Mouse (Mus musculus) hindbrain, embryonic 14.5 days (tissue): ENCODE measurements around the gene Prss35. TPM values are rescaled to one million over a fixed set of nuclear protein-coding genes. Genes with fewer than 3 reads are reported as not detected.

Experiments used
- ATAC-seq: fragments of 200-750 bp; cut with Nextera tagmentation; 2 replicates; pipeline ENCODE4 v1.8.0; 2017; ENCODE audit warnings: moderate number of reproducible peaks, mild to moderate bottlenecking, moderate TSS enrichment, moderate library complexity; ENCODE audit not compliant: low FRiP score
- DNase-seq: peaks from one replicate; pipeline ENCODE4 v3.0.0-alpha.2; 2015; ENCODE audit warnings: low spot score
- H3K27ac ChIP-seq: fragments of 300-500 bp; sonication (generic); 2 replicates; pipeline ENCODE4 v1.5.1; 2014; ENCODE audit warnings: mild to moderate bottlenecking, moderate library complexity
- H3K27me3 ChIP-seq: fragments of 300-500 bp; sonication (generic); 2 replicates; pipeline ENCODE4 v1.6.1; 2014; ENCODE audit warnings: mild to moderate bottlenecking, low read length, mixed read lengths; ENCODE audit not compliant: control insufficient read depth, insufficient read depth
- H3K36me3 ChIP-seq: fragments of 300-500 bp; sonication (generic); replicated peaks from 2 replicates; pipeline ENCODE4 v1.6.1; 2014; ENCODE audit not compliant: control insufficient read depth, insufficient read depth
- H3K4me1 ChIP-seq: fragments of 300-500 bp; sonication (generic); replicated peaks from 2 replicates; pipeline ENCODE4 v1.6.1; 2014; ENCODE audit warnings: antibody characterized with exemption, low read length, mixed read lengths; ENCODE audit not compliant: control insufficient read depth, insufficient read depth
- H3K4me2 ChIP-seq: fragments of 300-500 bp; sonication (generic); replicated peaks from 2 replicates; pipeline ENCODE4 v1.6.1; 2014; ENCODE audit warnings: mild to moderate bottlenecking, moderate library complexity
- H3K4me3 ChIP-seq: fragments of 300-500 bp; sonication (generic); replicated peaks from 2 replicates; pipeline ENCODE4 v1.5.1; 2014; ENCODE audit warnings: mild to moderate bottlenecking, low read length
- H3K9ac ChIP-seq: fragments of 300-500 bp; sonication (generic); 2 replicates; pipeline ENCODE4 v1.6.1; 2014
- H3K9me3 ChIP-seq: fragments of 300-500 bp; sonication (generic); 2 replicates; pipeline ENCODE4 v1.6.1; 2016; ENCODE audit warnings: low read length; ENCODE audit not compliant: control insufficient read depth
- WGBS: fragments of 180-500 bp; shearing (Covaris S2); extraction: QIAGEN DNeasy Blood & Tissue Kit; methylation state at CpG from one replicate; pipeline ENCODE4 v1.1.7; 2014; 5-methylcytosine and 5-hydroxymethylcytosine counted together
- polyA plus RNA-seq: library from polyadenylated mRNA; unstranded; fragments of >200 nt; fragmentation: Nextera tagmentation; extraction: Ambion mirVana; gene quantifications from 2 replicates; pipeline ENCODE4 v1.2.1, GENCODE M21; 2014

Prss35 gene
- polyA plus RNA-seq, 1 experiment from 2014 or later: 6.6 TPM

DNA sequence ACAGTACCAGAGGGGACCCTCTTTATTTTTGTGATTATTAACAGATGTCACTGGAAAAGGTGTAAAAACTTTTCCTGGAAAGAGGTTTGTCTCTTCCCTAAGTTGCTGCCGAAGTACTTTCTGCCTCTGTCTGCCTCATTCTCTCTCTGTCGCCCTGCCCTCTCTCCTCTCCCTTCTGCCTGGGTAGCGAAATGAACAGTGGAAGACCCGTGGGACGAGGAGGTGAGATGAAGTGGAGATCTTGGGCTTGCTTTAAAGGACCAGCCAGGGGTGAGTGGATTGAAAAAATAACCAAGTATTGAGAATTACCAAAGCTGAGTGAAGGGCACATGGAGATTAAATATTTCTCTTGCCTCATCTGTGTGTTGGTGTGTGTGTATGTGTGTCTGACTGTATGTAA is 592 bp downstream of the Prss35 start:
- Histone ChIP-seq H3K4me3 (peak overlapping the region; percentile 34; the same call in 1 of the 2 replicates), H3K9ac (0 out of 2 replicates have a peak overlapping the region, but pooled peaks have one; percentile 51)
- 24% methylated on average over 5 of the region's 5 CpGs for WGBS

DNA sequence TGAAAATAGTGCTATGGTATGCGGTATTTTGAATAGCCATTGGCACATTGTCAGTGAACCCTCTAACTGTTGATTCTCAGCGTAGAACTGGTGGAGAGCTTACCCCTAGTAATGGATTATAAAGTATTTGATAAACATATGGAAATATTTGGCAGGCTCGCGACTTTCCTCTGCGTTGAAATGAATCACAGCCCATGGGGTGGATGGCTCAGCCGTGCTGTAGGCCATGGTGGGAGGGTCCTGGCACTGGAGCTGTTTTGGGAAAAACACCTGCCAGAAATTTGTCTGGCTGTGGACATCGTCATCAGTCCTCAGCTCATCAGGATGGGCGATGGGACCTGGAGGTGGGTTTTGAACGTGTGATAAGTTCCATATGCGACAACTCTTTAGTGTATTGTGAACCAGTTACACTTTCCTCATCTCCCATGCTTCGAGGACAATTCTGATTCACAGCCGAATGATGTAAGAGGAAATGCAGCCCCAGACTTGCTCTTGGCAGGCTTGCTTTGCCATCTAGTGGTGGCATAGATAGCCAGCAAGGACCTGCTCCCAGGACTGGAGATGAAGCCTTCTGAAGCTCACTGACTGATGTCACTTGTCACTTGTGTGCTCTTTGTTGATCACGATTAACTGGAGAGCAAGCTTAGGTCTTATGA is 2.6 kb downstream of the Prss35 start:
- 35% methylated on average over 13 of the region's 13 CpGs for whole genome bisulfite sequencing

More for the DNA sequence above, 592 bp downstream of the Prss35 start:
- no peak for ATAC-seq
- no peak overlapping the region for H3K27ac ChIP-seq
- no peaks in the 10 kb centered on the region for H3K27me3 ChIP-seq
- peak overlapping the region; percentile 77 for H3K4me2 ChIP-seq
- DNase-seq: no peak
- H3K9me3 ChIP-seq: no peaks in the 10 kb centered on the region
- H3K4me1 ChIP-seq: peaks cover 5% of the 10 kb centered on the region
- no peaks in the 10 kb centered on the region for H3K36me3 ChIP-seq

DNA sequence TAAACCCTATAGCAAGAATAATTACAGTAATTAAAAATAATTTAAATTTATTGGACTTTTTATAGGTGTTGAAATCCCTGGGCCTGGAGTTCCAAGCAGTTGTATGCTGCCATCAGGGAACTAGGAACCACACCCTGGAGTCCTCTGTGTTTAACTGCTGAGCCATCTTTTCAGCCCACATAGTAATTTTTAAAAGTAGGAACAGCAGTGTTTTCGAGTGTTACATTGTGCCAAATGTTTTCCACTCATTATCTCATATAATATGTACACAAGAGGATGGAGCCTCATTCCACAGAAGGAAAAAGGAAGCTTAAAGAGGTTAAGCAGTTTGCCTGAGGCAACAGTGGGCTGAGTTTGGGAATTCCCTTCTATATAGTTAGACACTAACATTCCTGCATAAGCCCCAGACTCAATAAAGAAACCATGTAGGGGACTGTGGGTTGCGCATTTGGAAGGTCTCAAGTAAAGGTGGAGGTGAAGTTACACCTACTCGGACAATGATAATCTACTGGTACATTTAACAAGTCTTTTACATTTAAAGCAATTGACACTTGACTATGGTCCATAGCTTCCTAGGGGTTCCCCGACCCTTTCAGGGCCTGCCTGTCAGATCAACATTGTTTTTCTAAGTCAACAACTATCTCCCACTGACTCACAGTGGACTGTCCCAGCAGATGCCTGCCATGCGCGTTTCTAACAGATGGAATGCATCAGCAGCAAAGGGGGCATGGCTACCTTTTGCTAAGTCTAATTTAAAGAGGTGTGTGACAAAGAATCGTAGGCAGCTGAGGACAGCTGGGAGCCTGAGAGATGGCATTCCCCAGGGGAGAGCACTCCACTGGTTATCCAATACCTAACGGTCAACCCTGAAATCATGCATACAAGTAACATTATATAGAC is 19.3 kb downstream of the Prss35 start:
- H3K27ac ChIP-seq: no peak overlapping the region
- no peaks in the 10 kb centered on the region for H3K9me3 ChIP-seq
- no peak for DNase-seq
- H3K27me3 ChIP-seq: no peaks in the 10 kb centered on the region
- H3K4me1 ChIP-seq: no peaks in the 10 kb centered on the region
- no peak for ATAC-seq
- WGBS: 55% methylated on average over 8 of the region's 8 CpGs
- peaks cover 21% of the 10 kb centered on the region for H3K36me3 ChIP-seq
- no peak overlapping the region for H3K4me2 ChIP-seq
- H3K4me3 ChIP-seq: no peak overlapping the region
- no peak overlapping the region for H3K9ac ChIP-seq

More for the DNA sequence above, 2.6 kb downstream of the Prss35 start:
- H3K4me2 ChIP-seq: no peak overlapping the region
- H3K36me3 ChIP-seq: no peaks in the 10 kb centered on the region
- no peaks in the 10 kb centered on the region for H3K27me3 ChIP-seq
- H3K9ac ChIP-seq: no peak overlapping the region
- DNase-seq (peak; percentile 84), ATAC-seq (peak; percentile 86)
- no peak overlapping the region for H3K4me3 ChIP-seq
- no peaks in the 10 kb centered on the region for H3K9me3 ChIP-seq
- H3K4me1 ChIP-seq: peaks cover 5% of the 10 kb centered on the region
- H3K27ac ChIP-seq: no peak overlapping the region

DNA sequence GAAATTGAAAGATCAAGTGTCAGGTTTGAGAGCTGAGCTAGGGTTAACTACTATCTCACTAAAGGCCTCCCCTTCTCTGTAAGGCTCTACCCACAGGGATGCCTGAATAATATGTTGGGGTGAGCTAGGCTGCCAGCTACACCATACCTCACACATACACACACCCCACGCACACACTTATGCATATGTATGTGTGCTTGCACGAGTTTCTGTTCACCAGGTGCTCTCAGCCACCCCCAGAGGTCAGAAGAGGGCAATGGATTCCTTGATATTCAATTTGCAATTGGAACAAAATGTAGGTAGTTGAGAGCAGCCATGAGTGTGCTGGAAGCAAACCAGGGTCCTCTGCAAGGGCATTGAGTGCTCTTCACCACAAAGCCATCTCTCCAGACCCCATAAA is 20.6 kb downstream of the Prss35 start:
- ATAC-seq: no peak; the same call in 1 of the 2 replicates
- no peak overlapping the region for H3K4me2 ChIP-seq

DNA sequence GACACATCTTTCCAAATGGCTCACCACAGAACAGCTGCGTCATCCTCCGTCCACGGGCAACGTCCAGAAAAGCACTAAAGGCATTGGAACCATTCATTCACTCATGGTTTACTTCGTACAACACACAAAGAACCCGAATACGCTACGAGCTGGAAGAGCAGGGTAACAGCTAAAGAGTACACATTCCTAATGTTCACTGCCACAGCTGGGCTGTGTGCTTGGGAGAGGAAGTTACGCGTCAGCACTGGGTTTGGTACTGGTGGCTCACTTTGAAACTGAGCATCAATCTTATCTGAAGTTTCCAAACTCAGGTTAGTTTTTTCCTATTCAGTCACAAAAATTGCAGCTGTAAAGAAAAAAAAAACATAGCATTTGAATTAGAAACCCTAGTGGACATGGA is 23.5 kb downstream of the Prss35 start:
- H3K4me2 ChIP-seq: no peak overlapping the region
- 75% methylated on average over 10 of the region's 10 CpGs for WGBS
- H3K36me3 ChIP-seq: peaks cover 56% of the 10 kb centered on the region
- H3K27ac ChIP-seq: no peak overlapping the region
- H3K9me3 ChIP-seq: no peaks in the 10 kb centered on the region
- DNase-seq (no peak), ATAC-seq (no peak)
- no peaks in the 10 kb centered on the region for H3K4me1 ChIP-seq
- no peak overlapping the region for H3K4me3 ChIP-seq
- H3K27me3 ChIP-seq: no peaks in the 10 kb centered on the region
- no peak overlapping the region for H3K9ac ChIP-seq

More for the DNA sequence above, 20.6 kb downstream of the Prss35 start:
- H3K36me3 ChIP-seq: peaks cover 28% of the 10 kb centered on the region
- no peaks in the 10 kb centered on the region for H3K4me1 ChIP-seq
- H3K27me3 ChIP-seq: no peaks in the 10 kb centered on the region
- no peak for DNase-seq
- no peaks in the 10 kb centered on the region for H3K9me3 ChIP-seq
- WGBS: 63% methylated on average over 2 of the region's 2 CpGs
- H3K4me3 ChIP-seq: no peak overlapping the region
- no peak overlapping the region for H3K27ac ChIP-seq
- H3K9ac ChIP-seq: no peak overlapping the region

DNA sequence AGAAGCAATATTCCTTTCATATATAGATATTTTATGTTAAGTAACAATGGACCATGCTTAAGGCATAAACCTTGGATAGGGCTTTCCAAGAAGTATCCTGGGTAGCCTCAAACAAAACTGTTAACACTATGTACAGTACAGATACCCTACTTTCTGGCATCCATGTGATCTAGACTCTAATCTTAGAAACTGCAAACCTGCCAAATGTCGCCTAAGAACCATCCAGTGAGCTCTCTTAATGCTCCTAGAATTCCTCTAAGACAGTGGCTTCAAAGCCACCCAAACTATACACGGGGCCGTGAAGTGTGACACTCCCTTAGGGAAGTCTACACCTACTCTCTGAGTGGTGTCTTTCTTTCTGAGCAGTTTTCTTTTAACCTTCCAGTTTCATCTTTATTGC is 29.4 kb downstream of the Prss35 start:
- DNase-seq: no peak
- no peak overlapping the region for H3K9ac ChIP-seq
- H3K4me2 ChIP-seq: no peak overlapping the region
- H3K4me1 ChIP-seq: no peaks in the 10 kb centered on the region
- ATAC-seq: no peak
- H3K9me3 ChIP-seq: no peaks in the 10 kb centered on the region
- WGBS: 90% methylated on average over 3 of the region's 3 CpGs
- H3K4me3 ChIP-seq: no peak overlapping the region
- peaks cover 84% of the 10 kb centered on the region for H3K36me3 ChIP-seq
- H3K27me3 ChIP-seq: no peaks in the 10 kb centered on the region
- H3K27ac ChIP-seq: no peak overlapping the region

DNA sequence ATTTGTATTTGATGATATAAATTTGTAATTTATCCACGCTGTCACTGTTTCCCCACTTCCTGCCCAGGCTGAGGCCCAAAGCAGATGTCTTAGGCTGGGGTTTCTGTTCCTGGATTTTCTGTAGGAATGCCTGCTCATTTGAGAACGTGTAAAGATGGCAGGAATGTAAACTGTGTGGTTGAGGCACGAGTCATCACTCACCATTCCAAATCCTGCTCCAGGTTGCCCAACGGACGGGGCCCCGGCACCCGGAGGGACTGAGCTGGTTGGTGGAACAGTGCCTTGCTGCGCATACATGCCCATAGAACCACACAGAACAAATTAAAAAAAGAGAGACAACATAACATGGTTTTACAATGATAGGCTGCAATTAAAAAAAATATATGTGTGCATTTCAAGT is 30.5 kb downstream of the Prss35 start:
- no peak for ATAC-seq

DNA sequence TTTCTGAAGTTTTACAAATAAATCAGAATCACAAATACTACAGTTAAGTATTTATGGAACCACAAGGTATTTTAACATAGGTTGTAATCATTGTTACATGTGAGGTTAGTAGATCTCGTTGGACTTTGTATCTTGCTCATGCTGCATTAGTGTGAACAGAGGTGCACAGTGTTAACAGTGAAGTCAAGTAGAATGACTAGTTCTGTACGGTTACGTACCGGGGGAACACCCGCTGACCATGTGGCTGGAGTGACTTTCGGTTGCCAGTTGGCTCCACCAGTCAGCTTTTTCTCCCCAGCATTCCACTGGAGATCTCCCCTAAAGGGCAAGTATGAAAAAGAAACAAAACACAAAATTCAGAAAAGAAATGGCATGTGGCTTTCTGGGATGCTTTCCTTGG is 31.9 kb downstream of the Prss35 start:
- Histone ChIP-seq H3K27me3 (no peaks in the 10 kb centered on the region), H3K4me2 (no peak overlapping the region), H3K36me3 (peaks cover 92% of the 10 kb centered on the region), H3K9ac (no peak overlapping the region), H3K27ac (no peak overlapping the region), H3K4me3 (no peak overlapping the region), H3K4me1 (no peaks in the 10 kb centered on the region), H3K9me3 (no peaks in the 10 kb centered on the region)
- DNase-seq: no peak
- ATAC-seq: no peak
- WGBS: 96% methylated on average over 6 of the region's 6 CpGs

More for the DNA sequence above, 30.5 kb downstream of the Prss35 start:
- H3K36me3 ChIP-seq: peaks cover 90% of the 10 kb centered on the region
- no peak overlapping the region for H3K4me2 ChIP-seq
- no peak overlapping the region for H3K9ac ChIP-seq
- H3K27ac ChIP-seq: no peak overlapping the region
- no peak overlapping the region for H3K4me3 ChIP-seq
- 91% methylated on average over 8 of the region's 8 CpGs for WGBS
- no peak for DNase-seq
- no peaks in the 10 kb centered on the region for H3K9me3 ChIP-seq
- no peaks in the 10 kb centered on the region for H3K4me1 ChIP-seq
- no peaks in the 10 kb centered on the region for H3K27me3 ChIP-seq

DNA sequence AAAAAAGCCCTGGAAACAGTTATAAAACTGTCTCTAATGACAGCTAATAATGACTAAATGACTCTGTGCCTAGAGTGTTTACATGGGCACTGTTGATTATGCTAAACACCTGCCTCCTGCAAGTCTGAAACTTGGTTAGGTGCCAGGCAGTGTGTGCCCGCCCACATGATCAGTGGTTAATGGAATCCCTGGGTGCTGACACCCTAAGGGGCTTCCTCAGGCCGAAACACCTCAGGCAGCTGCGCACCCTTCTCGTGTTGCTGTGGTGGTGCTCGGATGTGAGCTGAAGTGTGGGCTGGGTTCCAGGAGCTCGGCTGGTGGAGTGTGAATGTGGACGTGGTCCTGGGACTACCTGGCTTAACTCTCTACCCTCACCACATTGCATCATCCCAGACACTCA is 33.9 kb downstream of the Prss35 start:
- DNase-seq (no peak), ATAC-seq (peak; percentile 40; the same call in 1 of the 2 replicates)
- H3K27me3 ChIP-seq: no peaks in the 10 kb centered on the region

More for the DNA sequence above, 33.9 kb downstream of the Prss35 start:
- Histone ChIP-seq H3K4me2 (no peak overlapping the region), H3K4me1 (no peaks in the 10 kb centered on the region), H3K27ac (no peak overlapping the region), H3K4me3 (no peak overlapping the region), H3K9me3 (no peaks in the 10 kb centered on the region), H3K9ac (no peak overlapping the region), H3K36me3 (peaks cover 86% of the 10 kb centered on the region)
- WGBS: 65% methylated on average over 7 of the region's 7 CpGs
